Mouse (Mus musculus): ENCODE measurements around the gene Pptc7. TPM values are rescaled to one million over a fixed set of nuclear protein-coding genes. Genes with fewer than 3 reads are reported as not detected.

Gene Pptc7
- polyA plus RNA-seq, 1 experiment from 2014 or later = 7.7 TPM

- ATAC-seq = no peak
- Histone ChIP-seq H3K4me1 (no peaks in the 10 kb centered on the region), H3K4me2 (no peak overlapping the region), H3K36me3 (ENCODE audit: poor library complexity, severe bottlenecking) (peaks cover 61% of the 10 kb centered on the region), H3K4me3 (no peak overlapping the region), H3K27ac (no peak overlapping the region), H3K9me3 (replicated peaks) (no peaks in the 10 kb centered on the region), H3K27me3 (no peaks in the 10 kb centered on the region), H3K9ac (no peak overlapping the region)
- WGBS = 89% methylated on average over 23 of the region's 23 CpGs
Measured at GRCm38 (mm10) chr5:122324608-122325431, 40.7 kb downstream of the Pptc7 start.

- Histone ChIP-seq H3K9ac (no peak overlapping the region), H3K4me3 (no peak overlapping the region), H3K27me3 (no peaks in the 10 kb centered on the region), H3K4me2 (no peak overlapping the region), H3K27ac (no peak overlapping the region), H3K9me3 (replicated peaks) (no peaks in the 10 kb centered on the region), H3K36me3 (ENCODE audit: poor library complexity, severe bottlenecking) (peaks cover 55% of the 10 kb centered on the region), H3K4me1 (no peaks in the 10 kb centered on the region)
- 85% methylated on average over 8 of the region's 8 CpGs for WGBS
- no peak for ATAC-seq
Measured at GRCm38 (mm10) chr5:122325477-122325876, 41.3 kb downstream of the Pptc7 start.

DNA sequence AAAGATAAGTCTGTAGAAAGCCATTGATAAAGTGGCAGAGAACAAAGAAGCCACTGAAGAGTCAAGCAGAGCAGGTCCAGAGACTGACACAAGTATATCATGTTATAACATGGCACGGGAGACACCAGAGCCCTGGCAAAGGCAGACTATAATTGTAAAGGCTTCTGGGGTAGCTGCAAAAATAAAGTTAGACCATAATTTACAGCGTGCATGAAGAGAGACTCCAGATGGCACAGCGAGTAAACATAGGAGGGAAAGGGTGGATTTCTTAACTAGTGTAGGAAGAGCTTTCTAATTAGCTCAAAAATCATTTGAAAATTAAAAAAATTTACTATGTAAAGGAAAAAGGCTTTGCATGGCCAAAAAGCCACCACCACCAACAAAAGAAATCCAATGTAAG, 43.1 kb downstream of the Pptc7 start:
- Histone ChIP-seq H3K36me3 (ENCODE audit: poor library complexity, severe bottlenecking) (peaks cover 39% of the 10 kb centered on the region), H3K27ac (no peak overlapping the region), H3K9me3 (replicated peaks) (no peaks in the 10 kb centered on the region), H3K4me3 (no peak overlapping the region), H3K27me3 (no peaks in the 10 kb centered on the region), H3K9ac (no peak overlapping the region), H3K4me1 (no peaks in the 10 kb centered on the region), H3K4me2 (no peak overlapping the region)
- no peak for ATAC-seq
- 92% methylated on average over 3 of the region's 3 CpGs for WGBS

GRCm38 (mm10) chr5:122330269-122330668, 46.1 kb downstream of the Pptc7 start:
- Histone ChIP-seq H3K9ac (no peak overlapping the region), H3K4me3 (no peak overlapping the region), H3K36me3 (ENCODE audit: poor library complexity, severe bottlenecking) (peaks cover 24% of the 10 kb centered on the region), H3K4me2 (no peak overlapping the region), H3K9me3 (replicated peaks) (no peaks in the 10 kb centered on the region), H3K27me3 (no peaks in the 10 kb centered on the region), H3K4me1 (no peaks in the 10 kb centered on the region), H3K27ac (no peak overlapping the region)
- WGBS = 94% methylated on average over 4 of the region's 4 CpGs
- no peak for ATAC-seq

DNA sequence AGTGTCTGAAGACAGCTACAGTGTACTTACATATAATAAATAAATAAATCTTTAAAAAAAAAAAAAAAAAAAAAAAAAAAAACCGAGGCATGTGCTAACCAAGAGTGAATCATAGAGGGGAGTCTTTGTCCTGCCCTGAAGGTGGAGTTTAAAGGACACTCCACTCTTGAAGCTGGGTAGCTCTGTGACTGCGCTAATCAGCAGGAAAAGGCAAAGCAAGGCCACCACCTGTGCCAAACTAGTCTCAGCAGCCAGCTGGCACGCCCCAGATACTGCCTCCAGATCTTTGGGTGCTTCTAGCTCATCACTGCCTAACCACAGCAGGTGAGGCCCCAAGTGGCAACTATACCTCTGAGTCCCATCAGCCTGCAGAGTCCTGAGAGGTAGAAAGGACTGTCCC, 50.5 kb downstream of the Pptc7 start:
- ATAC-seq = no peak
- Histone ChIP-seq H3K27ac (no peak overlapping the region), H3K4me2 (no peak overlapping the region), H3K4me1 (no peaks in the 10 kb centered on the region), H3K4me3 (no peak overlapping the region), H3K36me3 (ENCODE audit: poor library complexity, severe bottlenecking) (no peaks in the 10 kb centered on the region), H3K9me3 (replicated peaks) (no peaks in the 10 kb centered on the region), H3K9ac (no peak overlapping the region), H3K27me3 (no peaks in the 10 kb centered on the region)
- 81% methylated on average over 3 of the region's 3 CpGs for WGBS

DNA sequence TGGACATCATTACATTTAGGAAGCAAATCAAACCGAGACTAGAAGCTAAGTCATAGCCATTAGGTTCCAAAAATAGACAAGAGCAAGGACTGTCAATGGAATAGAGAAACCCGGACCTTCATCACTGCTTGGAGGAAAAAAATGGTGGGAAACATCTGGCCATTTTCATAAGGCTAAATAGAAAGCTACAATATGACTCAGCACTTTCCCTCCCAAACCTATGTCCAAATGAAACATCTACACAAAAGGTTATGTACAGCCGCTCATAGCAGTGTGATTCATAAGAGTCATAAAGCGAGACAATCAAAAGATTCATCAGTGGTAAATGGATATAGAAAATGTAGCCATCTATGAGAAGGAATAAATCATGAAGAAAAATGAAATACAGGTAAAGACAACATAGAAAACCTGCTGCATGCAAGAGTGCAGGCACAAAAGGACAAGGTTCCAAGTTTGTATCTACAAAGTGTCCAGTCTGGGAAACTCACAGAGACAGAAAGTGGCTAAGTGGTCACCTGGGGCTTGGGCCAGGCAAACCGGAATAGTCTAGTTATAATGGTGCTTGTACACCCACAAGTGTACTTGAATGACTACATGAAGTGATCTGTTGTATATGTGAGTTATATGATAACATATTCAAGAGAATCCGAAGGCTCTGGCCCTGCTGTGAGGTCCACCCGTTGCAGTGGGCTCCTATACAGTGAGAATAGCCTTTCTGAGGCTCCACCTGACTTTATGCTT, 52.6 kb downstream of the Pptc7 start:
- H3K9ac ChIP-seq = no peak overlapping the region
- no peak overlapping the region for H3K4me3 ChIP-seq
- no peaks in the 10 kb centered on the region for H3K4me1 ChIP-seq
- H3K27me3 ChIP-seq = no peaks in the 10 kb centered on the region
- no peaks in the 10 kb centered on the region for H3K9me3 ChIP-seq (replicated peaks)
- ATAC-seq = no peak
- no peak overlapping the region for H3K27ac ChIP-seq
- 92% methylated on average over 7 of the region's 7 CpGs for WGBS
- H3K36me3 ChIP-seq (ENCODE audit: poor library complexity, severe bottlenecking) = no peaks in the 10 kb centered on the region
- no peak overlapping the region for H3K4me2 ChIP-seq

GRCm38 (mm10) chr5:122342874-122343273, 58.7 kb downstream of the Pptc7 start:
- 88% methylated on average over 1 of the region's 1 CpGs for WGBS
- H3K4me3 ChIP-seq = no peak overlapping the region
- H3K9me3 ChIP-seq (replicated peaks) = no peaks in the 10 kb centered on the region
- no peak overlapping the region for H3K27ac ChIP-seq
- no peaks in the 10 kb centered on the region for H3K27me3 ChIP-seq
- H3K4me2 ChIP-seq = no peak overlapping the region
- H3K36me3 ChIP-seq (ENCODE audit: poor library complexity, severe bottlenecking) = no peaks in the 10 kb centered on the region
- H3K4me1 ChIP-seq = no peaks in the 10 kb centered on the region
- H3K9ac ChIP-seq = 0 out of 2 replicates have a peak overlapping the region, but pooled peaks have one; percentile 0
- no peak for ATAC-seq

- Histone ChIP-seq H3K9ac (0 out of 2 replicates have a peak overlapping the region, but pooled peaks have one; percentile 9), H3K36me3 (ENCODE audit: poor library complexity, severe bottlenecking) (no peaks in the 10 kb centered on the region), H3K27me3 (no peaks in the 10 kb centered on the region), H3K4me2 (no peak overlapping the region), H3K27ac (no peak overlapping the region), H3K4me3 (no peak overlapping the region), H3K9me3 (replicated peaks) (no peaks in the 10 kb centered on the region), H3K4me1 (no peaks in the 10 kb centered on the region)
- ATAC-seq = no peak
- 59% methylated on average over 7 of the region's 7 CpGs for WGBS
Measured at GRCm38 (mm10) chr5:122343768-122344167, 59.6 kb downstream of the Pptc7 start.

- 9% methylated on average over 5 of the region's 5 CpGs for WGBS
- no peak overlapping the region for H3K9ac ChIP-seq
- no peak overlapping the region for H3K27ac ChIP-seq
- H3K9me3 ChIP-seq (replicated peaks) = no peaks in the 10 kb centered on the region
- H3K27me3 ChIP-seq = no peaks in the 10 kb centered on the region
- no peaks in the 10 kb centered on the region for H3K36me3 ChIP-seq (ENCODE audit: poor library complexity, severe bottlenecking)
- H3K4me1 ChIP-seq = no peaks in the 10 kb centered on the region
- no peak overlapping the region for H3K4me2 ChIP-seq
- H3K4me3 ChIP-seq = no peak overlapping the region
- ATAC-seq = 0 out of 2 replicates have a peak, but pooled peaks have one; percentile 53
Measured at GRCm38 (mm10) chr5:122344260-122344659, 60.1 kb downstream of the Pptc7 start.

GRCm38 (mm10) chr5:122345777-122346176, 61.6 kb downstream of the Pptc7 start:
- Histone ChIP-seq H3K27me3 (no peaks in the 10 kb centered on the region), H3K36me3 (ENCODE audit: poor library complexity, severe bottlenecking) (no peaks in the 10 kb centered on the region), H3K27ac (no peak overlapping the region), H3K9ac (no peak overlapping the region), H3K4me2 (no peak overlapping the region), H3K4me1 (no peaks in the 10 kb centered on the region), H3K4me3 (no peak overlapping the region), H3K9me3 (replicated peaks) (no peaks in the 10 kb centered on the region)
- WGBS = 76% methylated on average over 4 of the region's 4 CpGs
- ATAC-seq = no peak

DNA sequence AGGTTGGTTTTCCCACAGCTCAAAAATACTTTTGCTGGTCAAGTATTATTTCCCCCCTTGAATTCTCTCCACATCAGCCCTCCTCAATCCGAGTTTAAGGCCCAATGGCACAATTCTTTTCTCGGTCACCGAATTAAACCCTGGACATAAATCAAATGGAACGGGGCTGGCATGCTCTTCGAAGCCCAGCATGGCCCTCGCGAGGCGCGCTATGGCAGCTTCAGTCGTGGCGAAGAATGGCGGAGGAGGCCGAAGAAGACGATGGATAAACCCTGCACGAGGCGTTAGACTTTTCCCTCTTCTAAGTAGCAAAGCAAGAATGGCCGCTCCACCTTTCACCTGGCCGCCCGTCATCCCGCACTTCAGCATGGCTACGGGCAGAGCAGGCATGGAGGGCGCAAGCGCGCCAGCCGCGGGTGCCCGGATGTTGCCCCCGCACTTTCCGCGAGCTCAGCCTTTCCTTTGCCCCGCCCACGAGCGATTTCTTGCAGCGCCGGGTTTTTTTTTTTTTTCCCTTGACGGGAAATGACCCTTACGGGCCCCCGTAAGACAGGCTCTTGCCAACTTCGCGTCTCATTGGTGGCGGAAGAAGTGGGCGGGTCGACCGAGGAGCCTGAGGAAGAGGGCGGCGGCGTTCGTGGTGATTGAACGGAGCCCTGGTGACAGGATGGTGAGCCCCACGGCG, 69.8 kb downstream of the Pptc7 start, which contains the start of the genes Rad9b and Vps29:
Gene Rad9b (minus strand): TSS at position 427 of the 685 bp plus-strand sequence.
Gene Vps29 (plus strand): TSS at position 563 of the 685 bp plus-strand sequence.
- WGBS = 2% methylated on average over 51 of the region's 51 CpGs
- H3K4me2 ChIP-seq = peak within 1 kb of the TSS; percentile 82
- peaks cover 11% of the 10 kb centered on the region for H3K4me1 ChIP-seq
- no peaks in the 10 kb centered on the region for H3K27me3 ChIP-seq
- H3K27ac ChIP-seq = peak within 1 kb of the TSS; percentile 68
- H3K36me3 ChIP-seq (ENCODE audit: poor library complexity, severe bottlenecking) = peaks cover 18% of the 10 kb centered on the region
- peak within 1 kb of the TSS; percentile 94 for H3K9ac ChIP-seq
- ATAC-seq = peak; percentile 95
- H3K9me3 ChIP-seq (replicated peaks) = no peaks in the 10 kb centered on the region
- H3K4me3 ChIP-seq = peak within 1 kb of the TSS; percentile 97

Data from forebrain, embryonic 13.5 days (tissue).